In the genomic region with DNA sequence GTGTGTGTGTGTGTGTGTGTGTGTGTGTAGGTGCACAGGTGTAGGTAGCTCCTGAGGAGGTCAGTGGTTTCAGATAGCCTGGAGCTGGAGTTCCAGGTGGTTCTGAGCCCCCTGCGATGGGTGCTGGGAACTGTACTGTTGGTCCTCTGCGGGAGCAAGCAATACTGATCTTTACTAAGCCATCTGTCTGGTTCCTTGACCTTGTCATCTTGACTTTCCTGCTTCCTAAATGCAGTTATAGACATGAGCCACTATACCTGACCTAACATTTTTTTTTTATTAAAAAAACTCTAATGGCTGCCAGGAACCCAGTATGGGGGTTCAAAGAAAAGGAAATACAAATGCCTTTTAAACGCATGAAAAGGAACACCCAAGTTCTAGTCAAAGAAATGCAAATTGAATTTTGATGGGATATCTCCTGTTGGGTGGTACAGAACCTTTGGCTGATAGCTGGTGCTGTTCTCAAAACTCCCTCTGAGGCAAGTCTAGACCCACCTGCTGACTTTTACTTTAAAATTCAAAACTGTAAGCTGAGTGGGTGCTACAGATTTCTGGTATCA, we compare ENCODE assay signal across 24 mouse cellular contexts.
"Had no signal": no experiment of that assay in that cellular context is flagged by ENCODE, and none has a peak within 500 bp of the region (broad histone marks: within the 10 kb centered on the region; RNA-seq: fewer than 3 reads in every experiment).

No protein-coding gene starts in this region.

- H3K9me3 ChIP-seq: heart, embryonic 13.5 days; heart, embryonic 15.5 days; hindbrain, embryonic 13.5 days; hindbrain, embryonic 15.5 days; kidney, embryonic 15.5 days; limb, embryonic 13.5 days; limb, embryonic 15.5 days; liver, embryonic 12.5 days had no signal

- H3K4me3 ChIP-seq: heart, adult 2 months; heart, embryonic 13.5 days; heart, embryonic 15.5 days; hindbrain, embryonic 13.5 days; hindbrain, embryonic 15.5 days; kidney, embryonic 15.5 days; limb, embryonic 13.5 days; limb, embryonic 15.5 days; liver, embryonic 12.5 days had no signal

- H3K27ac ChIP-seq: heart, adult 2 months; heart, embryonic 13.5 days; heart, embryonic 15.5 days; hindbrain, embryonic 13.5 days; hindbrain, embryonic 15.5 days; hindbrain, postnatal 0 days; kidney, embryonic 15.5 days; kidney, postnatal 0 days; limb, embryonic 13.5 days; limb, embryonic 15.5 days; liver, embryonic 12.5 days; liver, embryonic 14.5 days had no signal

- H3K4me1 ChIP-seq: heart, embryonic 13.5 days; heart, embryonic 15.5 days; hindbrain, embryonic 15.5 days; kidney, embryonic 15.5 days; limb, embryonic 13.5 days; limb, embryonic 15.5 days; liver, embryonic 12.5 days had no signal

- H3K9ac ChIP-seq: heart, embryonic 13.5 days; heart, embryonic 15.5 days; hindbrain, embryonic 13.5 days; hindbrain, embryonic 15.5 days; kidney, embryonic 15.5 days; limb, embryonic 13.5 days; limb, embryonic 15.5 days; liver, embryonic 12.5 days; liver, embryonic 14.5 days had no signal

- DNase-seq: gastrocnemius, postnatal 14 days; gastrocnemius, postnatal 36 days; heart, adult 11 months; heart, adult 2 months; heart, postnatal 14 days; heart, postnatal 36 days; kidney, adult 11 months; kidney, adult 2 months; kidney, adult 9 months; kidney, postnatal 14 days; kidney, postnatal 36 days; layer of hippocampus, adult 9-11 months; left cerebral cortex, postnatal 4 days had no signal

- H3K27me3 ChIP-seq: heart, embryonic 13.5 days; heart, embryonic 15.5 days; hindbrain, embryonic 13.5 days; hindbrain, embryonic 15.5 days; kidney, embryonic 15.5 days; limb, embryonic 13.5 days; limb, embryonic 15.5 days; liver, embryonic 12.5 days had no signal

- H3K36me3 ChIP-seq: heart, embryonic 13.5 days; heart, embryonic 15.5 days; hindbrain, embryonic 13.5 days; hindbrain, embryonic 15.5 days; kidney, embryonic 15.5 days; limb, embryonic 13.5 days; limb, embryonic 15.5 days; liver, embryonic 12.5 days had no signal
